Mouse (Mus musculus): Measurements from ENCODE around the gene Ivl.

Ivl gene

DNA sequence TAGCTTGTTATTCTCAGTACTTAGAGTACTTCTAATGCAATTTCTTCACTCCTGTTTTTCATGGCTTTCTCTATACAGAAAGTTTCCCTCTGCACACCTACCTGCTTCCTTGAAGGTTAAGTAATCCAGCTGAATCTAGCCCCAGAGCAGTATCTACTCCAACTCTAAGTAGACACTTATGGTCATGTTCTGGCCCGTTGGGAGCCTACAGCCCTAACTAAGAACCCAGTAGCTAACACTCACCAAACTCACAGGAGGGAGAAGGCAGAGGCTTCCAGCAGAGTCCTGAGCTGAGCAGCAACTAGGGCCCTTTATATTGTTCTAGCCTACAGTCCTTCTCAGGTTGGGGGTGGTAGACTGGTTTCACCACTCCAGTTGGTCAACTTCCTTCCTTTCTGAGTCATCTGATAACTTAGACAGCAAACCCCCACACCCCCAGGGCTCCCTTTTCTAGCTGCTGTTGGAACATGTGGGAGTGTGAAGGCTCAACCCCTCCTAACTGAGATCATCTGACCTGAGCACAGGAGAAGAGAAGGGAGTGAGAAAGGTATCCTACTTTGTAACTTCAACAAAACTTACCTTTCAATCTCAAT lies at the start of gene Ivl:
TSS of gene Ivl (minus strand) at position 287 of the 593 bp plus-strand sequence.
- in situ Hi-C loops (cut with MboI; ENCODE audit: low sequenced_read_pairs): no loop called here

DNA sequence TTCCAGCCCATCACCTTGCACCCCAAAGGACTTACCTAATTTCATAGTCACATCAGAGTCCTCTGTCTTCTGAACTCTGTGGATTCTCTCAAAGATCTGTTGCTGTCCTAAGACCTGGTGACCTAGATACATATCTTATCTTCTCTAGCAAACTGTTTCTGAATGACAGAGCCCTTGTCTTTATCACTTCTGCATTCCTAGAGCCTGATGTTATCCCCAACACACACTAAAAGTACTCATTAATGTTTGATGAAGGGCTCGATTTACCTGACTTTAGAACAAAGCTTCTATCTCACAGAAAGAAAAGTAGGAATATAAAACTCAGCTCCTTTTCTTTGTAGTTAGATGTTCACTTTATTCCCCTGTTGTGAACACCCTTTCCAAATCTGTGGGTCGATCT lies 48.0 kb upstream of the Ivl start, which contains the start of gene Lce6a:
TSS of gene Lce6a (minus strand) at position 101 of the 400 bp plus-strand sequence.
- in situ Hi-C loops (cut with MboI; ENCODE audit: low sequenced_read_pairs): no loop called here

DNA sequence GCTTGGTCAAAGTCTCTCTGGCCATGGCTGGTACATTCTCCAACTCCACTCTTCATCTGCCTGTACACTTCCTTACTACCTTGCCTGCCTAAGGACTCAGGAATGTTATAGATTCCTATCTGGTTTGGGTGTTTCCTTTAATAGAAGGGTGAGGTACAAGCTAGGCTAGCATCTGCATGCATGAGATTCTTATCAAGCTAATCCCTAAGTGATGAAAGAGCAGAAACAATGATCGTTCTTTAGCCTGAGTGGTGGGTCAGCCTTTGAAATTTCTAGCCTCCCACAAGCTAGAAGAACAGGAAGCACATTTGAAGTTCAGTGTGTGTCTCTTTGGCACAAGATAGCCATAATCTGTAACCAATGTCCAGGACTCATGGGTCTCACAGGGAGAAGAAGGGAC lies 36.3 kb upstream of the Ivl start:
- in situ Hi-C loops (cut with MboI; ENCODE audit: low sequenced_read_pairs): no loop called here

DNA sequence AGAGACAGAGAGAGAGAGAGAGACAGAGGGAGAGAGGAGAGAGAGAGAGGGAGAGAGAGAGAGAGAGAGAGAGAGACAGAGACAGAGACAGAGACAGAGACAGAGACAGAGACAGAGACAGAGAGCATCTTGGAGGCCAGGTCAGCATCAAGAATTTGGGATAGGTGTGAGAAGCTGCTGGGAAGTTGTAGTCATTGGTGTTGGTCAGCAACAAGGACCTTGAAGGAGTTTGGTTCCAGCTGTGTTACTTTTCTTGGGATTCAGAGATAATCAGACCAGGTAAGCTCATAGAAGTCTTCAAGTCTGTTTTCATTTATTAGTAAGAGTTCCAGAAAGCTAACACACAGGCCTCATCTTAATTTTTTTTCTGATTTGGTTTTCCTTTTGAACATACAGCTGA lies 33.9 kb upstream of the Ivl start, which contains the start of gene 2210017I01Rik:
TSS of gene 2210017I01Rik (minus strand) at position 101 of the 400 bp plus-strand sequence.
- in situ Hi-C loops (cut with MboI; ENCODE audit: low sequenced_read_pairs): no loop called here

DNA sequence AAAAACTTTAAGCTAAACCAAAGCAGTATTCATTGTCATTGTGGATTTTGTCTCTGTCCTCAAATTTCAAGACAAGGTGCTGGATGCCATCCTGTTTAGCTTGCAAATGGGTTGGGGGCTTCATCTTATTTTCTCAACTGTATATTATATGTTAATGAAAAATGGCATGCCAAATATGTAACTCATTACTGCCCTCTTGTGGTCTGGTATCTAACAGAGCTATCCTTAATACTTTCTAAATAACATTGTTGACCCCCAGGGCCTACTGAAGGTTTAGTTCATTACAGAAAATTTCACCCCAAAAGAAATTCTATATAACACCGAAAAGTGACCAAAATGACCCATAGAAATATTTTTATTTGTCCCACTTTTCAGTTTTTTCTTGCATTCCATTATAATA lies 28.6 kb upstream of the Ivl start:
- in situ Hi-C loops (cut with MboI; ENCODE audit: low sequenced_read_pairs): no loop called here

DNA sequence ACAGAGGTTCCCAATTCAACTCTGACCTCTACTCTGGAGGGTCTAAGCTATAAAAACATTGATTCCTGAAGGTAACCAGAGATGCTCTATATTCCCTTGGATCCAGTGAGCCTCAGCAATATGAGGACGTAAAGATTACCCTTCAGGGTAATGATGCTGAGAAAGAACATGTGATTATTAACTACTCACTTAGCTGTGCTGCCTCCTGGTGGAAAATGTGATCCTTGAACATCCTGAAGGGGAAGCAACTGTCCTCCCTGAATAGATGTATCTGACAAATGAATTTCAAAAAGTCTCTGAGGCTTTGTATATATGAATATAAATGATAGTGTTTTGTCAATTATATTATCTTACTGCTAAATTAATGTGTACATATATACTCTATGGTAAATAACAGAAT lies 26.9 kb upstream of the Ivl start:
- in situ Hi-C loops (cut with MboI; ENCODE audit: low sequenced_read_pairs): no loop called here

DNA sequence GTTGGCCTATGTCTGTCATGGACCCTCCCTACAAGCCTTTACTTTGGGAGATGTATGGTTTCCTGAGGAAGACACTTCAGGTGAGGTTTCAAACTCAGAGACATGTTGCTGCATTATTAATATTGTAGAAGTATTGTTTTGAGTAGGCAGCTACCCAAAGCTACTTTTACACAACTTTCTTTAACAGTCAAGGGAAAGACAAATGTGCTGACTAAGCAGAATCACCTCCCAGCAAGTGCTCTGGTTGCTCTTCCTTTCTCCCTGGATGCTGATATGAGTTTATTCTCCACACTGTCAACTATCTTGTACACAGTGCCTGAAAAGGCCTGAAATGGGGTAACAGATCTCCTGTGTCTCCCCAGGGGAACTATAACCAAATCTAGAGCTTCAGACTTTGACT lies 26.4 kb upstream of the Ivl start:
- in situ Hi-C loops (cut with MboI; ENCODE audit: low sequenced_read_pairs): no loop called here

DNA sequence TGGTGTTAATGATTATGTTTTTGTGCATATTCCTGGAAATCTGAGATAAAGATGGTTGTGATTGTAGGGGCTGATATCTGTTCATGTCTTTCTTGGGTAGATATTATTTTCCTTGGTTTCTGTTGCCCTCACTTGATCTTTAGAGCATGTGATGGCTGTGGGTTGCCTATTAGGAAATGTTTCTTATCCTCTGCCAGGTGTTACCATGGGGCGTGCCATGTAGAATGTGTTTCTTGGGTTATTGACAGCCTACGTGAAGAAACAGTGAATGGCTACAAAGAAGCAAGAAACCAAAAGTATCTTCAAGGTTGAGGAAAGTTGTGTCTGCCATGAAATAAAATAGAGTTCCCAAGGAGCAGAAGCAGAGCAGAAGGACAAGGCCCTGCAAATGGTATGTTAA lies 24.9 kb upstream of the Ivl start:
- in situ Hi-C loops (cut with MboI; ENCODE audit: low sequenced_read_pairs): no loop called here

DNA sequence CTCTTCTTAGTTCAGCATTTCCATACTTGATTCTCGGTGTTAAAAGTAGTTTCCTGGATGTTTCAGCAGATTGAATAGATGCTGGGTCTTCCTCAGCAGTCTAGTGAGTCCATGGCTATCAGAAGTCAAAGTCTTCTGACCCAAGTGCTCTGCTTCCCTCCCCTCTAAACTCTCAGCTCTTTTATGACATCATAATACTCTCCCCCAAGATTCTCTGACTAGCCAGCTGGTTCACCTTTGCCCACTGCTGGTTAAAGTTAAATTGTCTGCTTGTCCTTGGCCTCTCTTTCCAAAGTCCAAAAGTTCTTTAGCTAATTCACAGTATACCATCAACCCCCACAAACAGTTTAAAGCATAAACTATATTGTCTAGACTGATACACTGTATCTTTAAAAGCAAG lies 15.3 kb upstream of the Ivl start, which contains the start of gene Smcp:
TSS of gene Smcp (minus strand) at position 140 of the 400 bp plus-strand sequence.
- in situ Hi-C loops (cut with MboI; ENCODE audit: low sequenced_read_pairs): no loop called here

DNA sequence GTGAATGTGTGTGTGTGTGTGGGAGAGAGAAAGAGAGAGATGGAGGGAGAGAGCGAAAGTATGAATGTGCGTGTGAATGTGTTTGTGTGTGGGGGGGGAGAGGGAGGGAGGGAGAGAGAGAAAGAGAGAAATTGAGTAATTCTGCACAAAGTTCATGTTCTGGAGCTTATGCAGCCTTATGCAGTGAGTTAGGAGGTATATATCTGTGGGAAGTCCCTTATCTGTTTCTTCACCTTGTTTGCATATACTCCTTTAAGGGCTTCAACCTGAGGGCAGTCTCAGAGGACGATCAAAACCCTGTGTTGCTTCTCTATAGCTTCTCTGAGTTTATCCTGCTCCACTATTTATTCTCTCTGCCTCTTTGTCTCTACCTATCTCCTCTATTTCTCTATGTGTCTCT lies 13.7 kb upstream of the Ivl start:
- in situ Hi-C loops (cut with MboI; ENCODE audit: low sequenced_read_pairs): no loop called here

DNA sequence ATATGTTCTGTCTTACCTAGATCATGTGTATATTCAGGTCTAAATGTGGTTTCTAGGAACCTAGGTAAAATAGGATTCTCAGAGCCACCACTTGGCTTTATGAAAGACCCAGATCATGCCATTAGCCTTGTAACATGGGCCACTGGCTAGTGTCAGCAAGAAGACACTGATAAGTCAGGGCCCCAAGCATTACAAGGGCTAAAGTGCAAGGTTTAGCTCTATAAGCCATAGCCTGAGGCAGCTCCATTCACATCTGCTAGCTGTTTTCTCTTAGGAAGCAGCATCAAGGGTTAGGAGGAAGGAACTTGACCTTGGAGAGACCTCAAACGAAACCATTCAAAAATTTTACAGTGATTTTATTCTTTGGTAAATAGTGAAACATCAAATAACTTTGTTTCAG lies 11.5 kb upstream of the Ivl start:
- in situ Hi-C loops (cut with MboI; ENCODE audit: low sequenced_read_pairs): no loop called here

DNA sequence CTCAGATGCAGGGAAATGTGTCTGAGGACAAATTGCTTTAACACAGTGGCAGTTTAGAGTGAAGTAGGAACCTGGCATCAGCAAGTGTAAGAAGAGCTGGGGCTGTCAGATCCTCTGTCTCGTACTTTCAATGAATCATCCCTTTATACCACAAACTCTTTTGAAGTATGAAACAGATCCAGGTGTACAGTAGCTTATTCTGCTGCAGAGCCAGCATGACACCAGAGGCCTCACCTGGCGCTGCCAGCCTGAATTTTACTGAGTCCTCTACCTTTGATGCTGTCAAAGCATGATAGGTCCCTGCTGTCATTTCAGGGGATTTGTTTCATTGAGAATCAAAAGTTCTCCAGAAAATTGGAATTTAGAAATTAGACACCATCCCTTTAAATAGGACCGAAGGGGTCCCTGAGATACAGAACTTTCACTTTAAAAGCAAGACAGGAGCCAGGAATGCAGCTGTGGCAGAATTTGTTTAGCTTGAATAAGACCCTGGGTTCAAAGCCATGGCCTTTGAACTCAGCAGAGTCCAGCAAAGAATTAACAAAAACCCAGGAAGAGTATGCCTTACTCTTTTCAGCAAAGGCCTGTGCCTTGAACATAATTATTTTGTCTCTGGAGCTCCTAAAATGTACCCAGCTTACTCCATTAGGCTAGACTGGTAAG lies 9.8 kb upstream of the Ivl start:
- in situ Hi-C loops (cut with MboI; ENCODE audit: low sequenced_read_pairs): no loop called here

DNA sequence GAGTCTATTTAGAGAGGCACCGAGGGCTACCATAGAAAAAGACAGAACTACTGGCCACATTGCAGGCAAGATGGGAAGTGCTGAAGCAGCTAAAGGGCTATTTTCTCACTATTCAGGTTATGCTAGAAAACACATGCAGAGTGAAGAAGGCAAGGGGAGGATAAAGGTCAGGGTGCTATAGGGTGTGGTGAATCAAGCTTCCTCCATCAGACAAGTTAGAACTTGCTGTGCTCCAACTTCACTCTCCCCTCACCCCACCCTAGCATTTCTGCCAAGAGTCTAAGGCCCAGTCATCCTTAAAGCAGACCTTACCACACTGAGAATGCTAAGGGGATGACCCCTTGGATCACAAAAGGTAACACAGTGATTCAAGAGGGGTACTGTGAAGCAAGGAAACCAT lies 6.0 kb upstream of the Ivl start:
- in situ Hi-C loops (cut with MboI; ENCODE audit: low sequenced_read_pairs): no loop called here

DNA sequence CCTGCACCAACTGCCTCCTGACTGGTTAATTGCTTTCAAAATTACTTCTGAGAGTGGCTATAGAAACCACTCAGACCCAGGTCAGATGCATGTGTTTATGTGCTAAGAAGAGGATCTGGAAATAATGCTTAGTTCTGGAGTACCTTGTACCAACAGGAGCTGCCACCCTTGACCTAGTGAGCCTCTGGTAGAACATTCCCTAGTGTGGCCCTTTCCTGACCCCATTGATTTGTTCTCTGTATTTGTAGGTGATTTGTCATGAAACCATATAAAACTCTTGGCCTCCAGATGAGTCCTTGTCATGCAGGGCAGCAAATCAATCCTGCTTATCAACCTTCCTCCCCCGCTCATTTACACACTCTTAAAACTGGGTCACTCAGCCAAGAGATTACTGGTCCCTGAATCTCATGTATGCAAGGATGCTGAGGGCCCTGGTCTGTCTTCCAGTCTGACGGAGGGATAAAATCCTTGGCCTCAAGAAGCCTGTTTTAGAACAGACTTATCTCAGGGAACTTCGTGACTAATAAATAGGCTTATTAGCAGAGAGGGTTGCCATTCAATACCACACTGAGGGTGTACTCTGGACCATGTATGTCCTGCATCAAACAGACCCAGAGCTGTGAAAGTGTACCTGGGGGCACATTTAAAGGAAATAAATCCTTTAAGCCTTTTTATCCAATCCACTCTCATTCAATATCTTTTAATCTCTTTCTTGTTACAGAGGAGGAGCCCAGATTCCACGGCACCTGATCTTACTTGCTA lies 5.3 kb upstream of the Ivl start:
- in situ Hi-C loops (cut with MboI; ENCODE audit: low sequenced_read_pairs): no loop called here

DNA sequence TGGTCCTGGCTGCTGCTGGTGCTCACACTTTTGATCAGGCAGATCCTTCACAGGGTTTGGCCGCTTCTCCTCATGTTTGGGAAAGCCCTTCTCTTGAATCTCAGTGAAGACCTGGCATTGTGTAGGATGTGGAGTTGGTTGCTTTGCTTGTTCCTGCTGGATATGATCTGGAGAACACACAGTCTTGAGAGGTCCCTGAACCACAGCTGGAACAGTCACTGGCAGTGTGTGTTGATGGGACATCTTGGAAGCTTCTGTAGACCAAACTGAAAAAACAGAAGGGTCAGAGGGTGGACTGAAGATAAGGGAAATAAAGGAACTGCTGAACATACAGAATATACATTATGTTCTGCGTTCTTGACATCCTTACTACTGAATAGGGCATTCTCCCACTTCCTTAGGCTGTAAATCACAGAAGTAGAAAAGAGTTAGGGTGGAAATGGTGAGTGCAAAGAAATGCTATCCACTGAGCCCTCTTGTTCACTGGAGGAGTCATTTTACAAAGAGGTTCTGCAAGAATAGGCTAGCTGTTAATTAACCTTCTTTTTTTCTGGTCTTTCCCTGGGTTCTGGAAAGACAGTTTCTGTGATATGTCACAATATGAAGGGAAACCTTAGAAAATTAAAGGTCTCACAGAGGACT lies 900 bp downstream of the Ivl start:
- in situ Hi-C loops (cut with MboI; ENCODE audit: low sequenced_read_pairs): no loop called here

DNA sequence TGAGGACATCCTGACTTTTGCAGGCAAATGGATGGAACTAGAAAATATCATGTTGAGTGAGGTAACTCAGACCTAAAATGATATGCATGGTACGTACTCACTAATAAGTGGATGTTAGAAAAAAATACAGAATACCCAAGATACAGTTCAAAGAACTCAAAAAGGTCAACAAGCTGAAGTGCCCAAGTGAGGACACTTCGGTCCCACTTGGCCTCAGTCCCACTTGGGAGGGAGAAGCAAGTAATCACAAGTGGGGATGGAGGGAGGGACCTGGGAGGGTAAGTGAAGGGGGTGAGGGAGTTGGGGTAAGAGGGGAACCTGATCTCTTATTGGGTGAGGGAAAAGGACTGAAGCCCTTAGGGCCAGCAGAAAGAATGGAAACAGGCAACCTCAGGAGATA lies 4.8 kb downstream of the Ivl start:
- in situ Hi-C loops (cut with MboI; ENCODE audit: low sequenced_read_pairs): no loop called here

DNA sequence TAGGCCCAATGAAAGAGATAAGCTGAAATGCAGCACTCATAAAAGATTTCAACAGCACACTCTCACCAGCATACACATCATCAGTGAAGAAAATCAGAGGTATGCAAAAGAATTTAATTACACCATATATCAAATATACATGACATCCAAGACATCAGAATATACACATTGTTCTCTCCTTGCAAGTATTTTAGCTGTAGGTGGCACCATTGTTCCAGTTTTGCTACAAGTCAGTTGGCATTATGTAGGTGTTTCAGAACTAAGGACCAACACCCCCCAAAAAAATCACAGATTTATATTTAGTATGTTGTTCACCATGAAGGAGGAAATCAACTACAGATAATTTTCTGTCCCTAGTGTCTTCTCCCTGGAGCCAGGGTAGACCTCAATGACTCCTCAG lies 8.1 kb downstream of the Ivl start:
- in situ Hi-C loops (cut with MboI; ENCODE audit: low sequenced_read_pairs): no loop called here

DNA sequence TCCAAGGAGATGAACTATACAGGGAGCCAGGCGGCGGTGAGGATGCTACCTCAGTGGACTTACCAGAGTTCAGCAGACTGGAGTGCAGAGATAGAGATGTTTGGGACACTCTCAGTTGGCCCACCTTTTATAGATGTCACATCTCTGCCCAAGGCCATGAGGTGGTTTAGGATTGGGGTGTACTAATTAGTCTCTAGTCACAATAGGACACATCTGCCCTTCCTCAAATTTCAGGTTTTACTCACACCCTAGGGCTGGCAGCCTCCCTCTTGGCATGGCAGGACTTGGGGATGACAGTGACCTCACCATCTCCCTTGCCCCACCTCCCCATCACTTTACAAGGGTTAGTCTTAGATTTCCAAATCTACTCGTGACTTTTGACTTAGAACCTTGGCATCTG lies 39.1 kb downstream of the Ivl start, which contains the start of gene 2310046K23Rik:
TSS of gene 2310046K23Rik (minus strand) at position 101 of the 400 bp plus-strand sequence.
- in situ Hi-C loops (cut with MboI; ENCODE audit: low sequenced_read_pairs): no loop called here
